Mouse (Mus musculus) CD4-positive naive resting alpha-beta T cell, adult 57 days (primary cell): ENCODE results near the gene Tbc1d9. TPM values are rescaled to one million over a fixed set of nuclear protein-coding genes. Genes with fewer than 3 reads are reported as not detected.

Source experiments
- total RNA-seq: library from RNA; stranded (reverse); gene quantifications from one replicate; pipeline ENCODE4 v1.2.4, GENCODE M21; 2023

Tbc1d9 gene
- 3.3 TPM for total RNA-seq

GRCm38 (mm10) chr8:83165235-83165930, at the start of gene Tbc1d9:
Gene Tbc1d9 (plus strand): TSS chr8:83165352.

GRCm38 (mm10) chr8:83165931-83166867, 1.0 kb downstream of the Tbc1d9 start, which contains the start of gene Gm10645:
Gene Gm10645 (minus strand): TSS chr8:83166170.

GRCm38 (mm10) chr8:83290176-83290575, 125.0 kb downstream of the Tbc1d9 start, which contains the start of gene Ucp1:
Gene Ucp1 (plus strand): TSS chr8:83290352.

Other genes starting within 250 kb of the Tbc1d9 start
- not detected for gene Gm10645, start 818 bp downstream of the Tbc1d9 start, total RNA-seq
- gene Ucp1, start 125.0 kb downstream of the Tbc1d9 start, total RNA-seq: not detected
- 5.6 TPM for gene Elmod2, start 167.1 kb downstream of the Tbc1d9 start, total RNA-seq
- not detected for gene Mgat4d, start 183.1 kb downstream of the Tbc1d9 start, total RNA-seq
- not detected for gene Clgn, start 224.5 kb downstream of the Tbc1d9 start, total RNA-seq